Mouse (Mus musculus) hindbrain, embryonic 13.5 days (tissue): ENCODE results near the gene Pank2. TPM values are rescaled to one million over a fixed set of nuclear protein-coding genes. Genes with fewer than 3 reads are reported as not detected.
A peak's percentile ranks its signal among the peaks of the same experiment; 100 is the strongest.

Source experiments
- ATAC-seq: fragments of 200-750 bp; cut with Nextera tagmentation; 2 replicates; pipeline ENCODE4 v1.8.0; 2017; ENCODE audit warnings: moderate TSS enrichment; ENCODE audit not compliant: low FRiP score
- H3K27ac ChIP-seq: fragments of 300-500 bp; sonication (generic); 2 replicates; pipeline ENCODE4 v1.5.1; 2015; ENCODE audit warnings: inconsistent platforms, mild to moderate bottlenecking, moderate library complexity
- H3K27me3 ChIP-seq: fragments of 300-500 bp; sonication (generic); 2 replicates; pipeline ENCODE4 v1.6.1; 2015; ENCODE audit warnings: mild to moderate bottlenecking, inconsistent platforms
- H3K36me3 ChIP-seq: fragments of 300-500 bp; sonication (generic); 2 replicates; pipeline ENCODE4 v1.6.1; 2015; ENCODE audit warnings: mild to moderate bottlenecking, inconsistent platforms
- H3K4me1 ChIP-seq: fragments of 300-500 bp; sonication (generic); replicated peaks from 2 replicates; pipeline ENCODE4 v1.6.1; 2015; ENCODE audit warnings: inconsistent platforms
- H3K4me2 ChIP-seq: fragments of 300-500 bp; sonication (generic); 2 replicates; pipeline ENCODE4 v1.6.1; 2015; ENCODE audit warnings: inconsistent platforms, mild to moderate bottlenecking, moderate library complexity
- H3K4me3 ChIP-seq: fragments of 300-500 bp; sonication (generic); 2 replicates; pipeline ENCODE4 v1.5.1; 2015; ENCODE audit warnings: mild to moderate bottlenecking, inconsistent platforms
- H3K9ac ChIP-seq: fragments of 300-500 bp; sonication (generic); 2 replicates; pipeline ENCODE4 v1.6.1; 2015; ENCODE audit warnings: mild to moderate bottlenecking, inconsistent platforms
- H3K9me3 ChIP-seq: fragments of 300-500 bp; sonication (generic); 2 replicates; pipeline ENCODE4 v1.6.1; 2016; ENCODE audit warnings: inconsistent platforms
- WGBS: fragments of 180-500 bp; shearing (Covaris S2); methylation state at CpG from one replicate; pipeline ENCODE4 v1.1.7; 2015; 5-methylcytosine and 5-hydroxymethylcytosine counted together
- polyA plus RNA-seq: library from polyadenylated mRNA; unstranded; fragments of >200 nt; fragmentation: Nextera tagmentation; extraction: Ambion mirVana; gene quantifications from 2 replicates; pipeline ENCODE4 v1.2.1, GENCODE M21; 2015

Gene Pank2
- polyA plus RNA-seq, 1 experiment from 2014 or later: 30.9 TPM

- Histone ChIP-seq H3K4me2 (peak overlapping the region; percentile 75), H3K27ac (no peak overlapping the region), H3K9ac (peak overlapping the region; percentile 74), H3K36me3 (no peaks in the 10 kb centered on the region), H3K9me3 (no peaks in the 10 kb centered on the region), H3K4me1 (peaks cover 20% of the 10 kb centered on the region), H3K4me3 (peak overlapping the region; percentile 48), H3K27me3 (no peaks in the 10 kb centered on the region)
- ATAC-seq: peak; percentile 59
- 13% methylated on average over 28 of the region's 28 CpGs for WGBS
Observed at GRCm38 (mm10) chr2:131234127-131234650, 28.1 kb upstream of the Pank2 start.

GRCm38 (mm10) chr2:131234970-131235635 is 27.2 kb upstream of the Pank2 start:
- H3K36me3 ChIP-seq: no peaks in the 10 kb centered on the region
- ATAC-seq: no peak
- no peak overlapping the region for H3K9ac ChIP-seq
- H3K4me3 ChIP-seq: no peak overlapping the region
- no peaks in the 10 kb centered on the region for H3K9me3 ChIP-seq
- H3K27ac ChIP-seq: no peak overlapping the region
- peak overlapping the region; percentile 75 for H3K4me2 ChIP-seq
- 78% methylated on average over 7 of the region's 7 CpGs for WGBS
- H3K27me3 ChIP-seq: no peaks in the 10 kb centered on the region
- H3K4me1 ChIP-seq: peaks cover 20% of the 10 kb centered on the region

GRCm38 (mm10) chr2:131242180-131242579 is 20.1 kb upstream of the Pank2 start:
- H3K27ac ChIP-seq: no peak overlapping the region
- no peak for ATAC-seq
- H3K4me1 ChIP-seq: no peaks in the 10 kb centered on the region
- no peak overlapping the region for H3K9ac ChIP-seq
- no peaks in the 10 kb centered on the region for H3K9me3 ChIP-seq
- H3K4me3 ChIP-seq: no peak overlapping the region
- no peaks in the 10 kb centered on the region for H3K27me3 ChIP-seq
- peaks cover 45% of the 10 kb centered on the region for H3K36me3 ChIP-seq
- no peak overlapping the region for H3K4me2 ChIP-seq

GRCm38 (mm10) chr2:131242929-131243328 is 19.4 kb upstream of the Pank2 start:
- Histone ChIP-seq H3K9ac (no peak overlapping the region), H3K27ac (no peak overlapping the region), H3K9me3 (no peaks in the 10 kb centered on the region), H3K27me3 (no peaks in the 10 kb centered on the region), H3K4me3 (no peak overlapping the region), H3K4me2 (no peak overlapping the region), H3K4me1 (no peaks in the 10 kb centered on the region), H3K36me3 (peaks cover 51% of the 10 kb centered on the region)
- 90% methylated on average over 7 of the region's 7 CpGs for WGBS
- ATAC-seq: no peak

- Histone ChIP-seq H3K4me1 (no peaks in the 10 kb centered on the region), H3K4me3 (no peak overlapping the region), H3K27ac (no peak overlapping the region), H3K36me3 (no peaks in the 10 kb centered on the region), H3K27me3 (no peaks in the 10 kb centered on the region), H3K9me3 (no peaks in the 10 kb centered on the region), H3K4me2 (no peak overlapping the region), H3K9ac (no peak overlapping the region)
- 34% methylated on average over 7 of the region's 7 CpGs for WGBS
- peak; percentile 49; the same call in 1 of the 2 replicates for ATAC-seq
Observed at GRCm38 (mm10) chr2:131253681-131254328, 8.5 kb upstream of the Pank2 start.

- ATAC-seq: no peak
- 81% methylated on average over 2 of the region's 2 CpGs for WGBS
- H3K36me3 ChIP-seq: no peaks in the 10 kb centered on the region
- H3K27ac ChIP-seq: no peak overlapping the region
- H3K27me3 ChIP-seq: no peaks in the 10 kb centered on the region
- H3K9me3 ChIP-seq: no peaks in the 10 kb centered on the region
- no peak overlapping the region for H3K4me3 ChIP-seq
- no peak overlapping the region for H3K4me2 ChIP-seq
- no peak overlapping the region for H3K9ac ChIP-seq
- no peaks in the 10 kb centered on the region for H3K4me1 ChIP-seq
Observed at GRCm38 (mm10) chr2:131254329-131254713, 8.0 kb upstream of the Pank2 start.

GRCm38 (mm10) chr2:131255738-131256137 is 6.6 kb upstream of the Pank2 start:
- Histone ChIP-seq H3K4me1 (peaks cover 4% of the 10 kb centered on the region), H3K27me3 (no peaks in the 10 kb centered on the region), H3K4me3 (no peak overlapping the region), H3K9ac (no peak overlapping the region), H3K36me3 (no peaks in the 10 kb centered on the region), H3K4me2 (no peak overlapping the region), H3K9me3 (no peaks in the 10 kb centered on the region), H3K27ac (no peak overlapping the region)
- WGBS: 62% methylated on average over 3 of the region's 3 CpGs
- no peak for ATAC-seq

- 84% methylated on average over 8 of the region's 8 CpGs for WGBS
- peaks cover 19% of the 10 kb centered on the region for H3K4me1 ChIP-seq
- ATAC-seq: no peak
- no peak overlapping the region for H3K4me3 ChIP-seq
- H3K27me3 ChIP-seq: no peaks in the 10 kb centered on the region
- no peak overlapping the region for H3K9ac ChIP-seq
- H3K27ac ChIP-seq: no peak overlapping the region
- no peaks in the 10 kb centered on the region for H3K36me3 ChIP-seq
- no peak overlapping the region for H3K4me2 ChIP-seq
- H3K9me3 ChIP-seq: no peaks in the 10 kb centered on the region
Observed at GRCm38 (mm10) chr2:131258693-131259092, 3.6 kb upstream of the Pank2 start.

GRCm38 (mm10) chr2:131260544-131261307 is 1.6 kb upstream of the Pank2 start:
- no peak overlapping the region for H3K4me3 ChIP-seq
- H3K27ac ChIP-seq: peak overlapping the region; percentile 97; the same call in 1 of the 2 replicates
- H3K27me3 ChIP-seq: no peaks in the 10 kb centered on the region
- H3K4me2 ChIP-seq: no peak overlapping the region
- peak overlapping the region; percentile 76; the same call in 1 of the 2 replicates for H3K9ac ChIP-seq
- 67% methylated on average over 9 of the region's 9 CpGs for WGBS
- no peaks in the 10 kb centered on the region for H3K9me3 ChIP-seq
- H3K36me3 ChIP-seq: no peaks in the 10 kb centered on the region
- no peak for ATAC-seq
- H3K4me1 ChIP-seq: peaks cover 36% of the 10 kb centered on the region

GRCm38 (mm10) chr2:131261481-131262212 is 648 bp upstream of the Pank2 start:
- peak overlapping the region; percentile 67 for H3K4me2 ChIP-seq
- peak; percentile 89 for ATAC-seq
- H3K27ac ChIP-seq: peak overlapping the region; percentile 97
- peak overlapping the region; percentile 84 for H3K4me3 ChIP-seq
- H3K9me3 ChIP-seq: no peaks in the 10 kb centered on the region
- H3K27me3 ChIP-seq: no peaks in the 10 kb centered on the region
- H3K9ac ChIP-seq: peak overlapping the region; percentile 76
- H3K4me1 ChIP-seq: peaks cover 36% of the 10 kb centered on the region
- H3K36me3 ChIP-seq: no peaks in the 10 kb centered on the region
- 6% methylated on average over 10 of the region's 10 CpGs for WGBS

- H3K4me2 ChIP-seq: peak overlapping the region; percentile 81
- peak; percentile 75 for ATAC-seq
- no peaks in the 10 kb centered on the region for H3K9me3 ChIP-seq
- peak overlapping the region; percentile 99 for H3K27ac ChIP-seq
- peak overlapping the region; percentile 92 for H3K9ac ChIP-seq
- no peaks in the 10 kb centered on the region for H3K36me3 ChIP-seq
- under 1% methylated on average over 50 of the region's 59 CpGs for WGBS
- H3K4me3 ChIP-seq: peak overlapping the region; percentile 84
- H3K4me1 ChIP-seq: peaks cover 36% of the 10 kb centered on the region
- H3K27me3 ChIP-seq: no peaks in the 10 kb centered on the region
Observed at GRCm38 (mm10) chr2:131262680-131263670, 680 bp downstream of the Pank2 start.
